Mouse (Mus musculus) CH12.LX (cell line): ENCODE data around the gene Atp2b2.

Experiments used
- CTCF ChIP-seq, 2 experiments: IDR thresholded peaks in 1 of 2; conservative IDR thresholded peaks in 1 of 2; 2 replicates each; pipeline ENCODE4 v1.5.1; 2011 to 2012; ENCODE audit warnings: low read depth in 2 of 2, low read length in 2 of 2, improper control_type of control experiment in 1 of 2, inconsistent platforms in 1 of 2, mild to moderate bottlenecking in 1 of 2, moderate library complexity in 1 of 2
- POLR2AphosphoS2 ChIP-seq: IDR thresholded peaks from 2 replicates; pipeline ENCODE4 v1.6.1; 2011; ENCODE audit warnings: low read depth, low read length, improper control_type of control experiment
- RAD21 ChIP-seq: IDR thresholded peaks from 2 replicates; pipeline ENCODE4 v1.6.1; 2011; ENCODE audit warnings: low read depth, mild to moderate bottlenecking, low read length, improper control_type of control experiment, moderate library complexity
- ZMIZ1 ChIP-seq: IDR thresholded peaks from 2 replicates; pipeline ENCODE4 v1.6.1; 2012; ENCODE audit warnings: low read depth, mild to moderate bottlenecking, inconsistent platforms, low read length, improper control_type of control experiment

GRCm38 (mm10) chr6:114076061-114076460, 33.6 kb upstream of the Atp2b2 start:
- TF ChIP-seq RAD21 (no peak), ZMIZ1 (no peak), CTCF (conservative IDR thresholded peaks at IDR 0.05 in 1 of 2, IDR thresholded peaks at IDR 0.05 in 1 of 2; ENCODE audit: low read depth in 2 of 2, low read length in 2 of 2) (no peak), POLR2AphosphoS2 (no peak)
